Mouse (Mus musculus) neural tube, embryonic 15.5 days (tissue): ENCODE measurements at regions not wholly inside any gene's neighbourhood (a gene's known extent, or its start where the extent isn't known, plus 50 kb on each side); places are given as distances from the start of the nearest gene placed in this dataset.

Experiments
- ATAC-seq: fragments of 200-750 bp; cut with Nextera tagmentation; 2 replicates; pipeline ENCODE4 v1.8.0; 2017; ENCODE audit warnings: mild to moderate bottlenecking, moderate TSS enrichment, moderate library complexity; ENCODE audit not compliant: low FRiP score
- H3K27ac ChIP-seq: fragments of 300-500 bp; sonication (generic); replicated peaks from 2 replicates; pipeline ENCODE4 v1.5.1; 2015; ENCODE audit warnings: mild to moderate bottlenecking, inconsistent platforms
- H3K27me3 ChIP-seq: fragments of 300-500 bp; sonication (generic); replicated peaks from 2 replicates; pipeline ENCODE4 v1.6.1; 2015; ENCODE audit warnings: inconsistent platforms
- H3K36me3 ChIP-seq: fragments of 300-500 bp; sonication (generic); 2 replicates; pipeline ENCODE4 v1.6.1; 2015; ENCODE audit warnings: inconsistent platforms
- H3K4me1 ChIP-seq: fragments of 300-500 bp; sonication (generic); 2 replicates; pipeline ENCODE4 v1.6.1; 2015; ENCODE audit warnings: inconsistent platforms
- H3K4me2 ChIP-seq: fragments of 300-500 bp; sonication (generic); 2 replicates; pipeline ENCODE4 v1.6.1; 2015; ENCODE audit warnings: inconsistent platforms, mild to moderate bottlenecking, moderate library complexity
- H3K4me3 ChIP-seq: fragments of 300-500 bp; sonication (generic); replicated peaks from 2 replicates; pipeline ENCODE4 v1.5.1; 2015; ENCODE audit warnings: mild to moderate bottlenecking, inconsistent platforms
- H3K9ac ChIP-seq: fragments of 300-500 bp; sonication (generic); replicated peaks from 2 replicates; pipeline ENCODE4 v1.6.1; 2015; ENCODE audit warnings: mild to moderate bottlenecking, inconsistent platforms
- H3K9me3 ChIP-seq: fragments of 300-500 bp; sonication (generic); replicated peaks from 2 replicates; pipeline ENCODE4 v1.6.1; 2016; ENCODE audit warnings: inconsistent platforms
- WGBS: fragments of 180-500 bp; shearing (Covaris S2); methylation state at CpG from one replicate; pipeline ENCODE4 v1.1.7; 2015; ENCODE audit warnings: mixed read lengths; 5-methylcytosine and 5-hydroxymethylcytosine counted together

GRCm38 (mm10) chr5:45196159-45196558 lies 253.9 kb downstream of the Qdpr start:
- Histone ChIP-seq H3K27ac (no peak overlapping the region), H3K4me2 (no peak overlapping the region), H3K27me3 (no peaks in the 10 kb centered on the region), H3K4me3 (no peak overlapping the region), H3K9ac (no peak overlapping the region), H3K36me3 (no peaks in the 10 kb centered on the region), H3K9me3 (no peaks in the 10 kb centered on the region), H3K4me1 (no peaks in the 10 kb centered on the region)
- no peak for ATAC-seq
- 49% methylated on average over 3 of the region's 3 CpGs for WGBS

GRCm38 (mm10) chr5:45192287-45192686 lies 257.7 kb downstream of the Qdpr start:
- no peak overlapping the region for H3K9ac ChIP-seq
- no peak overlapping the region for H3K4me3 ChIP-seq
- H3K4me2 ChIP-seq: no peak overlapping the region
- H3K9me3 ChIP-seq: no peaks in the 10 kb centered on the region
- H3K4me1 ChIP-seq: no peaks in the 10 kb centered on the region
- H3K36me3 ChIP-seq: no peaks in the 10 kb centered on the region
- no peak for ATAC-seq
- no peak overlapping the region for H3K27ac ChIP-seq
- no peaks in the 10 kb centered on the region for H3K27me3 ChIP-seq

GRCm38 (mm10) chr5:45173035-45173755 lies 276.8 kb downstream of the Qdpr start:
- Histone ChIP-seq H3K4me1 (peaks cover 9% of the 10 kb centered on the region), H3K9me3 (no peaks in the 10 kb centered on the region), H3K27me3 (no peaks in the 10 kb centered on the region), H3K36me3 (no peaks in the 10 kb centered on the region), H3K4me2 (peak overlapping the region; percentile 27), H3K9ac (no peak overlapping the region), H3K4me3 (no peak overlapping the region), H3K27ac (no peak overlapping the region)
- peak; percentile 47; the same call in 1 of the 2 replicates for ATAC-seq
- WGBS: 37% methylated on average over 8 of the region's 8 CpGs

- 93% methylated on average over 4 of the region's 4 CpGs for WGBS
- Histone ChIP-seq H3K4me1 (no peaks in the 10 kb centered on the region), H3K4me3 (no peak overlapping the region), H3K4me2 (no peak overlapping the region), H3K9me3 (no peaks in the 10 kb centered on the region; the same call in 1 of the 2 replicates), H3K27ac (no peak overlapping the region), H3K27me3 (no peaks in the 10 kb centered on the region), H3K9ac (no peak overlapping the region), H3K36me3 (no peaks in the 10 kb centered on the region)
- ATAC-seq: no peak
Measured at GRCm38 (mm10) chr5:45159194-45159593, 290.8 kb downstream of the Qdpr start.

- Histone ChIP-seq H3K27ac (no peak overlapping the region), H3K9me3 (no peaks in the 10 kb centered on the region), H3K4me3 (no peak overlapping the region), H3K9ac (no peak overlapping the region), H3K36me3 (no peaks in the 10 kb centered on the region), H3K4me2 (no peak overlapping the region), H3K4me1 (no peaks in the 10 kb centered on the region), H3K27me3 (no peaks in the 10 kb centered on the region)
- 56% methylated on average over 2 of the region's 2 CpGs for WGBS
- no peak for ATAC-seq
Measured at GRCm38 (mm10) chr5:45154936-45155335, 295.1 kb downstream of the Qdpr start.

- no peak for ATAC-seq
- WGBS: 92% methylated on average over 4 of the region's 4 CpGs
- Histone ChIP-seq H3K4me2 (no peak overlapping the region), H3K27me3 (no peaks in the 10 kb centered on the region), H3K4me1 (no peaks in the 10 kb centered on the region), H3K9me3 (no peaks in the 10 kb centered on the region), H3K4me3 (no peak overlapping the region), H3K36me3 (no peaks in the 10 kb centered on the region), H3K27ac (no peak overlapping the region), H3K9ac (no peak overlapping the region)
Measured at GRCm38 (mm10) chr5:45144186-45144585, 305.9 kb downstream of the Qdpr start.

- Histone ChIP-seq H3K27me3 (no peaks in the 10 kb centered on the region), H3K9ac (no peak overlapping the region), H3K9me3 (no peaks in the 10 kb centered on the region), H3K4me1 (peaks cover 7% of the 10 kb centered on the region), H3K27ac (peak overlapping the region; percentile 66; the same call in 1 of the 2 replicates), H3K4me2 (peak overlapping the region; percentile 38), H3K4me3 (no peak overlapping the region), H3K36me3 (no peaks in the 10 kb centered on the region)
- WGBS: 12% methylated on average over 10 of the region's 10 CpGs
- peak; percentile 57 for ATAC-seq
Measured at GRCm38 (mm10) chr5:45137198-45137973, 312.6 kb downstream of the Qdpr start.

GRCm38 (mm10) chr5:45136696-45137095 lies 313.3 kb downstream of the Qdpr start:
- 17% methylated on average over 3 of the region's 3 CpGs for WGBS
- no peak for ATAC-seq
- H3K27me3 ChIP-seq: no peaks in the 10 kb centered on the region
- H3K36me3 ChIP-seq: no peaks in the 10 kb centered on the region
- H3K4me3 ChIP-seq: no peak overlapping the region
- H3K9ac ChIP-seq: no peak overlapping the region
- H3K9me3 ChIP-seq: no peaks in the 10 kb centered on the region
- H3K4me2 ChIP-seq: no peak overlapping the region
- H3K27ac ChIP-seq: peak overlapping the region; percentile 66; the same call in 1 of the 2 replicates
- H3K4me1 ChIP-seq: peaks cover 7% of the 10 kb centered on the region

GRCm38 (mm10) chr5:45127971-45128370 lies 322.1 kb downstream of the Qdpr start:
- H3K27ac ChIP-seq: no peak overlapping the region
- no peaks in the 10 kb centered on the region for H3K36me3 ChIP-seq
- no peaks in the 10 kb centered on the region for H3K9me3 ChIP-seq
- 90% methylated on average over 8 of the region's 8 CpGs for WGBS
- no peaks in the 10 kb centered on the region for H3K27me3 ChIP-seq
- H3K4me3 ChIP-seq: no peak overlapping the region
- no peak overlapping the region for H3K4me2 ChIP-seq
- no peak for ATAC-seq
- H3K9ac ChIP-seq: no peak overlapping the region
- no peaks in the 10 kb centered on the region for H3K4me1 ChIP-seq

- 78% methylated on average over 2 of the region's 2 CpGs for WGBS
Measured at GRCm38 (mm10) chr5:45121751-45122280, 322.3 kb upstream of the Ldb2 start.

GRCm38 (mm10) chr5:45119757-45120156 lies 320.3 kb upstream of the Ldb2 start:
- no peak for ATAC-seq
- no peaks in the 10 kb centered on the region for H3K9me3 ChIP-seq
- H3K4me3 ChIP-seq: no peak overlapping the region
- H3K27me3 ChIP-seq: no peaks in the 10 kb centered on the region
- H3K36me3 ChIP-seq: no peaks in the 10 kb centered on the region
- no peak overlapping the region for H3K27ac ChIP-seq
- H3K9ac ChIP-seq: no peak overlapping the region
- H3K4me1 ChIP-seq: no peaks in the 10 kb centered on the region
- 98% methylated on average over 2 of the region's 2 CpGs for WGBS
- H3K4me2 ChIP-seq: no peak overlapping the region

More at GRCm38 (mm10) chr5:45121751-45122280, 322.3 kb upstream of the Ldb2 start:
- Histone ChIP-seq H3K9ac (no peak overlapping the region), H3K27ac (no peak overlapping the region), H3K36me3 (no peaks in the 10 kb centered on the region), H3K4me2 (no peak overlapping the region), H3K9me3 (no peaks in the 10 kb centered on the region), H3K27me3 (no peaks in the 10 kb centered on the region), H3K4me1 (no peaks in the 10 kb centered on the region), H3K4me3 (no peak overlapping the region)
- ATAC-seq: no peak

- Histone ChIP-seq H3K27me3 (no peaks in the 10 kb centered on the region), H3K4me2 (no peak overlapping the region), H3K4me1 (no peaks in the 10 kb centered on the region), H3K36me3 (no peaks in the 10 kb centered on the region), H3K9ac (no peak overlapping the region), H3K27ac (no peak overlapping the region; the same call in 1 of the 2 replicates), H3K9me3 (no peaks in the 10 kb centered on the region), H3K4me3 (no peak overlapping the region)
- no peak for ATAC-seq
- 55% methylated on average over 4 of the region's 4 CpGs for WGBS
Measured at GRCm38 (mm10) chr5:45111246-45111645, 311.8 kb upstream of the Ldb2 start.
